Mouse (Mus musculus) heart, embryonic 10.5 days (tissue): Measurements from ENCODE around the gene Tex9. TPM values are rescaled to one million over a fixed set of nuclear protein-coding genes. Genes with fewer than 3 reads are reported as not detected.

ENCODE experiments used
- DNase-seq: peaks from one replicate; pipeline ENCODE4 v3.0.0-alpha.2; 2017; ENCODE audit warnings: low spot score
- H3K27ac ChIP-seq: fragments of 300-500 bp; sonication (generic); 2 replicates; pipeline ENCODE4 v1.5.1; 2016; ENCODE audit warnings: mild to moderate bottlenecking
- H3K27me3 ChIP-seq: fragments of 300-500 bp; sonication (generic); 2 replicates; pipeline ENCODE4 v1.6.1; 2016; ENCODE audit warnings: mild to moderate bottlenecking; ENCODE audit not compliant: poor library complexity, insufficient read depth, severe bottlenecking
- H3K36me3 ChIP-seq: fragments of 300-500 bp; sonication (generic); 2 replicates; pipeline ENCODE4 v1.6.1; 2016; ENCODE audit warnings: mild to moderate bottlenecking, moderate library complexity
- H3K4me1 ChIP-seq: fragments of 300-500 bp; sonication (generic); 2 replicates; pipeline ENCODE4 v1.6.1; 2016; ENCODE audit warnings: mild to moderate bottlenecking
- H3K4me3 ChIP-seq: fragments of 300-500 bp; sonication (generic); 2 replicates; pipeline ENCODE4 v1.5.1; 2016; ENCODE audit warnings: mild to moderate bottlenecking, moderate library complexity
- H3K9me3 ChIP-seq: fragments of 300-500 bp; sonication (generic); 2 replicates; pipeline ENCODE4 v1.6.1; 2016; ENCODE audit warnings: mild to moderate bottlenecking, moderate library complexity
- whole genome bisulfite sequencing: fragments of 180-500 bp; shearing (Covaris S2); methylation state at CpG from one replicate; pipeline ENCODE4 v1.1.7; 2016; 5-methylcytosine and 5-hydroxymethylcytosine counted together
- polyA plus RNA-seq: library from polyadenylated mRNA; unstranded; fragments of >200 nt; fragmentation: Nextera tagmentation; extraction: Ambion mirVana; gene quantifications from 2 replicates; pipeline ENCODE4 v1.2.1, GENCODE M21; 2016

Tex9 gene
- polyA plus RNA-seq: 16.6 and 27.0 TPM in 2 replicates

- Histone ChIP-seq H3K36me3 (no peaks in the 10 kb centered on the region), H3K27ac (peak within 1 kb of the TSS; percentile 93), H3K9me3 (no peaks in the 10 kb centered on the region), H3K27me3 (no peaks in the 10 kb centered on the region), H3K4me1 (peaks cover 15% of the 10 kb centered on the region), H3K4me3 (peak within 1 kb of the TSS; percentile 82)
- no peak for DNase-seq
- WGBS: 14% methylated on average over 6 of the region's 6 CpGs
Observed at GRCm38 (mm10) chr9:72492194-72492565, at the start of gene Tex9. Gene Tex9 (minus strand): TSS chr9:72492212.

DNA sequence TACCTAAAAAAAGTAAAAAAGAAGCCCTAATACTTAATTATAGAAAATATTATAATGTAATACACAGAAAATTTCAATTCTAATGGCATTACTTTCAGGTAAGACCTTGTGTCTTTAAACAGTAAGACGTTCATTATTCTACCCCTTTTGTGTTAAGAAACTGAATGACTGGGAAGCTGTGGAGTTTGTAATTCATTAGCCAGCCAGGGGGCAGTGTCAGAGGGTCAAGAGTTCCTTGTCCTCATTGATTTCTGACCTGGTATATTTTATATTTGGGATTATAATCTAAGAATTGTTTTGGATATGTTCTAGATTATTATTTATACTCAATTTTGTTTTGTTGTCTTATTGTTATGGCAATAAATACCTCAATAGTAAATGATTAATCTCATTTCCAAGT, 45.1 kb upstream of the Tex9 start:
- no peak for DNase-seq
- Histone ChIP-seq H3K4me1 (0 out of 2 replicates have a peak, but pooled peaks cover 6% of the 10 kb centered on the region), H3K4me3 (no peak overlapping the region), H3K27ac (no peak overlapping the region), H3K9me3 (no peaks in the 10 kb centered on the region), H3K27me3 (no peaks in the 10 kb centered on the region), H3K36me3 (0 out of 2 replicates have a peak, but pooled peaks cover 4% of the 10 kb centered on the region)
- 69% methylated on average over 1 of the region's 1 CpGs for WGBS

GRCm38 (mm10) chr9:72535394-72535793, 43.4 kb upstream of the Tex9 start:
- no peaks in the 10 kb centered on the region for H3K9me3 ChIP-seq
- 88% methylated on average over 3 of the region's 3 CpGs for WGBS
- H3K36me3 ChIP-seq: 0 out of 2 replicates have a peak, but pooled peaks cover 3% of the 10 kb centered on the region
- H3K4me3 ChIP-seq: no peak overlapping the region
- H3K27ac ChIP-seq: no peak overlapping the region
- DNase-seq: no peak
- H3K4me1 ChIP-seq: peaks cover 14% of the 10 kb centered on the region
- H3K27me3 ChIP-seq: no peaks in the 10 kb centered on the region

GRCm38 (mm10) chr9:72534985-72535384, 43.0 kb upstream of the Tex9 start:
- H3K4me1 ChIP-seq: peaks cover 14% of the 10 kb centered on the region
- H3K4me3 ChIP-seq: no peak overlapping the region
- no peaks in the 10 kb centered on the region for H3K9me3 ChIP-seq
- H3K27me3 ChIP-seq: no peaks in the 10 kb centered on the region
- DNase-seq: no peak
- 89% methylated on average over 2 of the region's 2 CpGs for WGBS
- no peak overlapping the region for H3K27ac ChIP-seq
- H3K36me3 ChIP-seq: no peaks in the 10 kb centered on the region

DNA sequence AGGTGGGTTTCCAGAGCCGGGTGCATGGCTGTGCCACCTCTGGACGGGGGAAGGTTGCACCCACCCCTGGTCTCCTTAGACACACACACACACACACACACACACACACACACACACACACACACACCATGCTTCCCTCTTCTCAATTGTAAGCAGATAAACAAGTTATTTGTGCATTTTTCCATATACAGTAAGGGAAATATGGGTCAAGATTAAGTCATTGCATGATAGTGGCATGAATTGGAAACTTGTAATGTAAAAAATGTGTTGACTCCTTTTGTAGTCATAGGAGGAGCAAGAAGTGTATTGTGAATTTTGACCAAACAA, 41.0 kb upstream of the Tex9 start:
- Histone ChIP-seq H3K36me3 (no peaks in the 10 kb centered on the region), H3K9me3 (no peaks in the 10 kb centered on the region), H3K27ac (peak overlapping the region; percentile 99), H3K4me1 (peaks cover 14% of the 10 kb centered on the region), H3K27me3 (no peaks in the 10 kb centered on the region), H3K4me3 (peak overlapping the region; percentile 83)
- no peak for DNase-seq
- 0% methylated on average over 2 of the region's 2 CpGs for WGBS

GRCm38 (mm10) chr9:72532381-72533088, 40.5 kb upstream of the Tex9 start:
- H3K4me3 ChIP-seq: peak overlapping the region; percentile 83
- H3K27me3 ChIP-seq: no peaks in the 10 kb centered on the region
- no peaks in the 10 kb centered on the region for H3K36me3 ChIP-seq
- peak; percentile 85 for DNase-seq
- under 1% methylated on average over 53 of the region's 55 CpGs for WGBS
- no peaks in the 10 kb centered on the region for H3K9me3 ChIP-seq
- peaks cover 14% of the 10 kb centered on the region for H3K4me1 ChIP-seq
- H3K27ac ChIP-seq: peak overlapping the region; percentile 99

DNA sequence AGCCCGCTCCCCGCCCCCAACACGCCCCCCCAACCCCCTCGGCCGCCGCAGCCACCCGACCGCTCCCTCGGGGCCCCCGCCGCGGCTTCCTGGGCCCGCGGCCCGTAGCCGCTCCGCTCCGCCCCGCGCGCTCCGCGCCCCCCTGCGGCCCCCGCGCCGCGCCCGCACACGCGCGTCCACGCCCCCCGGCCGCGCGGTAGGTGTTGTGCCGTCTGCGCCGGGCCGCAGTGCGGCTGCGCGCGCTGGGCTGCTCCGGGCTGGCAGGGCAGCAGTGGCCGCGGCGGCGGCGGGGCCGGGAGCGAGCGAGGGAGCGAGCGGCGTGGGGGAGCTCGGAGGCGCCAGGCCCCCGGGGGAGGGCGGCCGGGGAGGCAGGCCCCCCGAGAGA, 40.0 kb upstream of the Tex9 start, which contains the start of gene Rfx7:
Rfx7 (plus strand) TSS at position 245 of the 385 bp plus-strand sequence.
- H3K4me3 ChIP-seq: peak within 1 kb of the TSS; percentile 83
- no peaks in the 10 kb centered on the region for H3K36me3 ChIP-seq
- H3K27ac ChIP-seq: peak within 1 kb of the TSS; percentile 99
- 5% methylated on average over 59 of the region's 63 CpGs for WGBS
- DNase-seq: peak; percentile 84
- no peaks in the 10 kb centered on the region for H3K9me3 ChIP-seq
- H3K27me3 ChIP-seq: no peaks in the 10 kb centered on the region
- H3K4me1 ChIP-seq: peaks cover 14% of the 10 kb centered on the region

DNA sequence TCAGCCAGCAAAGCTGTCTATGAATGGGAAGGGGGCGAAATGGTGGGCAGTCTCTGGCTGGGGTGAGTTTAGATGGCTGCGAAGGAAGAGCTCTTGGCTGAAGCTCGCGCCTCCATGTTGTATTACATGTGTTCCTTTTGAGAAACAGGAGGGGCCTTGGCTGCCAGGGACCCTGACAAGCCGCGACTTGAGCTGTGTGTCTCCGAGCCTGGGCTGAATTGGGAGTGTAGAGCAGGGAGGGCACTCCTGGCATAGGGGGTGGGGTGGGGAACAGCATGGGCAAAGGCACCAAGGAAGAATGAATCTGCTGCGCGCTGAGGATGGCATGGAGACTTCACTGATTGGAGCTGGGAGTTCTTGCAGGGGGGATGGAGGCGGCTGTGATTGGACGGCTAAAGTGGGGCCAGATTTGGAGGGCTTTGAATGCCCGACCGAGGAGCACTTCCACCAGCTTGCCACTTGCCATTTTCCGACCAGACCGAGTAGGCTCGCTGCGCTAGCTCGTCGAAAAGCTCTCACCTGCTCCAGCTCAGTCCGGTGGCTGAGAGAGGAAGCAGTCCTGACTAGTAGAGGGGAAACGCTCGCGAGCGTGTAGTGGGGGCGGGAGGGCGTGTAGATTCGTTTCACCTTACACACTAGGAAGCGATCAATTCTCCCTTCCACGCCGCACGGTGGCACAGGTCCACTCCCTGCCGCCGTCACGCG, 39.4 kb upstream of the Tex9 start:
- peak; percentile 95 for DNase-seq
- Histone ChIP-seq H3K4me1 (peaks cover 14% of the 10 kb centered on the region), H3K27me3 (no peaks in the 10 kb centered on the region), H3K4me3 (peak overlapping the region; percentile 83), H3K9me3 (no peaks in the 10 kb centered on the region), H3K36me3 (no peaks in the 10 kb centered on the region), H3K27ac (peak overlapping the region; percentile 99)
- WGBS: 2% methylated on average over 35 of the region's 35 CpGs

GRCm38 (mm10) chr9:72530824-72531223, 38.8 kb upstream of the Tex9 start:
- Histone ChIP-seq H3K9me3 (no peaks in the 10 kb centered on the region), H3K4me3 (peak overlapping the region; percentile 83), H3K27ac (peak overlapping the region; percentile 99), H3K4me1 (peaks cover 14% of the 10 kb centered on the region), H3K27me3 (no peaks in the 10 kb centered on the region), H3K36me3 (no peaks in the 10 kb centered on the region)
- 48% methylated on average over 4 of the region's 4 CpGs for WGBS
- peak; percentile 76 for DNase-seq

- Histone ChIP-seq H3K36me3 (no peaks in the 10 kb centered on the region), H3K4me3 (no peak overlapping the region), H3K4me1 (peaks cover 14% of the 10 kb centered on the region), H3K9me3 (no peaks in the 10 kb centered on the region), H3K27me3 (no peaks in the 10 kb centered on the region), H3K27ac (no peak overlapping the region)
- peak; percentile 93 for DNase-seq
- 1% methylated on average over 12 of the region's 12 CpGs for WGBS
Observed at GRCm38 (mm10) chr9:72530237-72530636, 38.2 kb upstream of the Tex9 start.

DNA sequence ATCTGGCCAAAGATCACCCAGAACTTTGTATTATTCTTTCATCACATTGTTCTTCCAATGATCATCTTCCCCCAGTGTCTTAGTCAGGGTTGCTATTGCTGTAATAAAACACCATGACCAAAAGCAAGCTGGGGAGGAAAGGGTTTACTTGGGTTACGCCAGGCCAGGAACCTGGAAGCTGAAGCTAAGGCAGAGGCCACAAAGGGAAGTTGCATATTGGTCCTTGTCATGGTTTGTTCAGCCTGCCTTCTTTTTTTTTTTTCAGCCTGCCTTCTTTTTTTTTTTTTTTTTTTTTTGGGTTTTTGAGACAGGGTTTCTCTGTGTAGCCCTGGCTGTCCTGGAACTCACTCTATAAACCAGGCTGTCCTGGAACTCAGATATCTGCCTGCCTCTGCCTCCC, 34.1 kb upstream of the Tex9 start:
- Histone ChIP-seq H3K4me3 (no peak overlapping the region), H3K27me3 (no peaks in the 10 kb centered on the region), H3K27ac (no peak overlapping the region), H3K4me1 (peaks cover 5% of the 10 kb centered on the region), H3K36me3 (no peaks in the 10 kb centered on the region), H3K9me3 (no peaks in the 10 kb centered on the region)
- WGBS: 74% methylated on average over 1 of the region's 1 CpGs
- DNase-seq: no peak

DNA sequence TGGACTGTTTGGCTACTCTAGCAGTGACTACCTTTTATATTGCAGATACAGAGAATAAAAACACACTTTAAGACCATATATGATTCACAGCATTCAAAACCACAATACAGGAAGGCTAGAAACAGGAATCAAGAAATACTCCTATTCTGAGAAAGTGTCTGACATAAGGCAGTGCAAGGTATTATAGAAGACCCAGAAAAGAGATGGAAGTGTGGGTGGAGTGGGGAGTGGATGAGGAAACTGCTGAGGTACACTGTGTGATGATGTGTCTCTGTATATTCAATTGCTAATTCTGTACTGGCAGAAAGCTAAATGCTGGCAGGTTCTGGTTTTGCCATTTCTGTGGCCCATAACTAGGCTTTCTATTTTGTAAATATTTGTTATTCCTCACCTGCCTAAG, 28.8 kb upstream of the Tex9 start:
- Histone ChIP-seq H3K4me3 (no peak overlapping the region), H3K4me1 (no peaks in the 10 kb centered on the region), H3K27me3 (no peaks in the 10 kb centered on the region), H3K36me3 (no peaks in the 10 kb centered on the region), H3K27ac (no peak overlapping the region), H3K9me3 (no peaks in the 10 kb centered on the region)
- no peak for DNase-seq

DNA sequence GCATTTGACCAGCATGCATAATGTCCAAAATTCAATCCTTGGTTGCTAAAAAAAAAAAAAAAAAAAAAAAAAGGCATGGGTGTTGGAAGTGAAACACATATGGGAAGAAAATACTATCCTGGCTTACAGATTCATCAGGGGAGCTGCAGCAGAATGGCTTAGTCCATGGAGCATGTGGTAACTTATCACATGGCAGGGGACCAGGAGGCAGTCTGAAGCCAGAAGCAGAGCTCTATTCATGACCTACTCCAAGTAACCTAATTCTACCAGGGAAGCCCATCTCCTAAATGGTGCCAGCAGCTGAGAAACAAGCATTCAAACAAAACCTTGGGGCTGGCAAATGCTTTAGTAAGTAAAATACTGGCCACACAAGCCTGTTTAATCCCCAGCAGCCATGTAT, 27.2 kb upstream of the Tex9 start:
- no peak overlapping the region for H3K27ac ChIP-seq
- no peaks in the 10 kb centered on the region for H3K27me3 ChIP-seq
- H3K9me3 ChIP-seq: no peaks in the 10 kb centered on the region
- no peak for DNase-seq
- H3K4me1 ChIP-seq: no peaks in the 10 kb centered on the region
- H3K4me3 ChIP-seq: no peak overlapping the region
- no peaks in the 10 kb centered on the region for H3K36me3 ChIP-seq
